Mouse (Mus musculus): ENCODE data around the gene Taf11. TPM values are rescaled to one million over a fixed set of nuclear protein-coding genes. Genes with fewer than 3 reads are reported as not detected.

Gene Taf11
- polyA plus RNA-seq, 1 experiment from 2014 or later: 57.8 TPM

DNA sequence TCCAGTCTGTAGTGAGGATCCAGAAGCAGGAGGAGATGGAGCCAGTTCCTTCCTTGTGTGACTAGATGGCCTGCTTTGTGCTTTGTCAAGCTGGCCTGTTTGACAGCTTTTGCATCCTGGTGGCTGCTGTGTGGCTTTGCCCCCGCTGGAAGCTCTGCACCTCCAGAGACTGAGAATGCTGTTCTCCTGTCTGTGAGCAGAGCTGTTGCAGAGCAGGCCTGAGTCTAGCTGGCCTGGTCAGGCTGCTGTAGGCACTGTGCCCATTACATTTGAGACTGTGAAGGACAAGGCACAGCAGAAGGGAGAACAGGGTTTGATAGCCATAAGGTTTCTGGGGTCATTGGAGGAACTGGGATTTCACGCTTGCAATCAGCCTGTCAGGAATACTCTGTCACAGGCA lies 32.1 kb upstream of the Taf11 start:
- Histone ChIP-seq H3K9ac (ENCODE audit: low read length) (no peak overlapping the region), H3K4me2 (ENCODE audit: low read depth, low read length) (no peak overlapping the region), H3K9me3 (replicated peaks; ENCODE audit: control insufficient read depth, low read length) (no peaks in the 10 kb centered on the region), H3K27me3 (ENCODE audit: control insufficient read depth, insufficient read depth, low read length) (no peaks in the 10 kb centered on the region), H3K36me3 (ENCODE audit: control insufficient read depth, insufficient read depth, low read length) (no peaks in the 10 kb centered on the region), H3K4me3 (replicated peaks; ENCODE audit: low read length) (no peak overlapping the region), H3K4me1 (ENCODE audit: control insufficient read depth, insufficient read depth, low read length) (peaks cover 58% of the 10 kb centered on the region), H3K27ac (ENCODE audit: low read length) (peak overlapping the region; percentile 33; the same call in 1 of the 2 replicates)
- WGBS: 57% methylated on average over 2 of the region's 2 CpGs
- no peak for ATAC-seq (ENCODE audit: insufficient read depth, low FRiP score)

DNA sequence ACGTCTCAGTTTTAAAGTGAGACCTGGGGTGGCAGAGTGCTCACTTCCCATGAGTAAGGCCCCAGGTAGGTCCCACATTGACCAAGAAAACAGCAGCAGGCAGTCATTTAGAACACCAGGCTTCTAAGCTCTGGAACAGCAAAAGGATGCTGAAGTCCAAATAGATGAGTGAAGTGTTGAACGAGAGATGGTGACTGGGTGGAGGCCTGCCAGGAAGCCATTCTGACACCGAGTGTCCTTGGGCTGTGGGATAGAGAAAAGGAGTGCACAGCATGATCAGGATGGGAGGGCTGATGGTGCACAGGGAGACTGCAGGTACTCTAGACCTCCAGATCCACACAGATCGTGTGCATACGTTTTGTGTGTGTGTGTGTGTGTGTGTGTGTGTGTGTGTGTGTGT lies 31.5 kb upstream of the Taf11 start:
- no peak overlapping the region for H3K9ac ChIP-seq (ENCODE audit: low read length)
- H3K4me3 ChIP-seq (replicated peaks; ENCODE audit: low read length): no peak overlapping the region
- H3K27me3 ChIP-seq (ENCODE audit: control insufficient read depth, insufficient read depth, low read length): no peaks in the 10 kb centered on the region
- H3K36me3 ChIP-seq (ENCODE audit: control insufficient read depth, insufficient read depth, low read length): no peaks in the 10 kb centered on the region
- H3K4me1 ChIP-seq (ENCODE audit: control insufficient read depth, insufficient read depth, low read length): peaks cover 56% of the 10 kb centered on the region
- H3K9me3 ChIP-seq (replicated peaks; ENCODE audit: control insufficient read depth, low read length): no peaks in the 10 kb centered on the region
- no peak overlapping the region for H3K27ac ChIP-seq (ENCODE audit: low read length)
- 54% methylated on average over 5 of the region's 5 CpGs for WGBS
- no peak for ATAC-seq (ENCODE audit: insufficient read depth, low FRiP score)
- no peak overlapping the region for H3K4me2 ChIP-seq (ENCODE audit: low read depth, low read length)

DNA sequence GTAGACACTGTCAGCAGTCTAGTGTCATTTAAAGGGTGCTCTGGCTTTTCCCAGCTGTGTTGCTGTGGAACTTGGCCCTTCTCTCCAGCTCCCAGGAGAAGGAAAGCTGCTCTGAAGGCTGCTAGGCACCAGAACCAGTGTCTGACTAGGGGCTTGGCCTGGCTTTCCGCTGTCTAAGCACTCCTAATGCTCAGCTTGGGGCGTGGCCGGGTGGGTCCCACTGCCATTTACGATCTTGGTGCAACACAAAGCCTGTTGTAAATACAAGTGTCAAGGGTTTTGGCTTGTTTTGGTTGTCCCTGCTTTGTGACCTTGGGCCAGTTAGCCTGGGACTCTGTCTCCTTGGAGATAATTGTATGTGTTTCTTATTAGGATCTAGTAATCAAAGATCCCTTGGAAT lies 30.7 kb upstream of the Taf11 start:
- H3K27ac ChIP-seq (ENCODE audit: low read length): no peak overlapping the region
- H3K4me1 ChIP-seq (ENCODE audit: control insufficient read depth, insufficient read depth, low read length): peaks cover 48% of the 10 kb centered on the region
- no peak overlapping the region for H3K4me2 ChIP-seq (ENCODE audit: low read depth, low read length)
- no peak for ATAC-seq (ENCODE audit: insufficient read depth, low FRiP score)
- no peak overlapping the region for H3K4me3 ChIP-seq (replicated peaks; ENCODE audit: low read length)
- H3K9ac ChIP-seq (ENCODE audit: low read length): no peak overlapping the region
- H3K36me3 ChIP-seq (ENCODE audit: control insufficient read depth, insufficient read depth, low read length): no peaks in the 10 kb centered on the region
- WGBS: 61% methylated on average over 4 of the region's 4 CpGs
- no peaks in the 10 kb centered on the region for H3K27me3 ChIP-seq (ENCODE audit: control insufficient read depth, insufficient read depth, low read length)
- no peaks in the 10 kb centered on the region for H3K9me3 ChIP-seq (replicated peaks; ENCODE audit: control insufficient read depth, low read length)

DNA sequence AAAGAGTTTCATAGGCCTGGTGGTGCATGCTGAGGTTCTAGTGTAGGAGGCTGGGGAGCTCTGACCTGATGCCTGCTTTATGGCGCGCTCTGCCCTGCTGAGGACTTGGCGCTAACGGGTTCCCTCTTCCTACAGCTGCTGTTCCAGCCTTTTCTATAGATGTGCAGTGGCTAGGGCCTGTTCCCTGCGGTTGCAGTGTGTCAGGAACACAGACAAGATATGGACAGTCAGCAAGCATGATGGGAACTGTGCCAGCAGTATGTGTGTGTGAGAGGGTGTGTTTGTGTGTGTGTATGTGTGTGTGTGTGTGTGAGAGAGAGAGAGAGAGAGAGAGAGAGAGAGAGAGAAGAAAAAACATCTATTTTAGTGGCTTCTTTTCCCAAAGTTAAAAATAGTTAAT lies 29.4 kb upstream of the Taf11 start:
- Histone ChIP-seq H3K4me1 (ENCODE audit: control insufficient read depth, insufficient read depth, low read length) (peaks cover 48% of the 10 kb centered on the region), H3K36me3 (ENCODE audit: control insufficient read depth, insufficient read depth, low read length) (no peaks in the 10 kb centered on the region), H3K9ac (ENCODE audit: low read length) (no peak overlapping the region), H3K4me2 (ENCODE audit: low read depth, low read length) (no peak overlapping the region), H3K27ac (ENCODE audit: low read length) (peak overlapping the region; percentile 46), H3K27me3 (ENCODE audit: control insufficient read depth, insufficient read depth, low read length) (no peaks in the 10 kb centered on the region), H3K4me3 (replicated peaks; ENCODE audit: low read length) (no peak overlapping the region), H3K9me3 (replicated peaks; ENCODE audit: control insufficient read depth, low read length) (no peaks in the 10 kb centered on the region)
- ATAC-seq (ENCODE audit: insufficient read depth, low FRiP score): no peak; the same call in 1 of the 2 replicates
- 72% methylated on average over 5 of the region's 5 CpGs for WGBS

DNA sequence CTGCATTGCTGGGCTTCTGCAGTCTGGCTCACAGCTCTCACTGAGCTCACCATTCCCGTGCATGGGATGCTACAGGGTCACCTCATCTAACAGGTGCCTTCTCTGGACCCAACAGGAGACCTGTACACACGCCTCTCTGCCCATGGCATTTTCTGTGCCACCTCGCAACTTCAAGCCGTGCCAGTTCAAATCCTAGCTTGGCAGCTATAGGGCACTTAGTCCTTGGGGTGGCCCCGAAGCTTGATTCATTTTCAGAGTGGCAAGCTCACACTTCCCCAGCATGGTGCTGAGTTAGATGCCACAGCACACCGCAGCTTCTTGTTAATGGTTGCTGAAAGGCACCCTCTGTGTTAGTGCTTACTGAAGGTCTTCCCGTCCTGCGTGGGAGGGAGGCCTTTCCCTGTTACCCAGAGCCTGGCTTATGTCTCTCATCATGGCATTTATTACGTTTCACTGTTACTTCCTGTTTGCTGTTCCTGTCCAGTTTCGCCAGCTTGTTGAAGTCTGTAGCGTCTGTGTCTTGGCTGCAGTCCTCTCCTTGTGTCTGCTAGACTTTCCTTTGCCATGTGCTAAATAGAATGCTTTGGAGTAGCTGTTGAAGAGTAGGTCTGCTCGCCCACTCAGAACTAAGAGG lies 28.6 kb upstream of the Taf11 start:
- no peak overlapping the region for H3K4me3 ChIP-seq (replicated peaks; ENCODE audit: low read length)
- no peaks in the 10 kb centered on the region for H3K36me3 ChIP-seq (ENCODE audit: control insufficient read depth, insufficient read depth, low read length)
- H3K9ac ChIP-seq (ENCODE audit: low read length): no peak overlapping the region
- ATAC-seq (ENCODE audit: insufficient read depth, low FRiP score): no peak
- H3K27ac ChIP-seq (ENCODE audit: low read length): peak overlapping the region; percentile 46
- WGBS: 54% methylated on average over 12 of the region's 12 CpGs
- no peaks in the 10 kb centered on the region for H3K9me3 ChIP-seq (replicated peaks; ENCODE audit: control insufficient read depth, low read length)
- no peak overlapping the region for H3K4me2 ChIP-seq (ENCODE audit: low read depth, low read length)
- H3K27me3 ChIP-seq (ENCODE audit: control insufficient read depth, insufficient read depth, low read length): no peaks in the 10 kb centered on the region
- H3K4me1 ChIP-seq (ENCODE audit: control insufficient read depth, insufficient read depth, low read length): peaks cover 50% of the 10 kb centered on the region

DNA sequence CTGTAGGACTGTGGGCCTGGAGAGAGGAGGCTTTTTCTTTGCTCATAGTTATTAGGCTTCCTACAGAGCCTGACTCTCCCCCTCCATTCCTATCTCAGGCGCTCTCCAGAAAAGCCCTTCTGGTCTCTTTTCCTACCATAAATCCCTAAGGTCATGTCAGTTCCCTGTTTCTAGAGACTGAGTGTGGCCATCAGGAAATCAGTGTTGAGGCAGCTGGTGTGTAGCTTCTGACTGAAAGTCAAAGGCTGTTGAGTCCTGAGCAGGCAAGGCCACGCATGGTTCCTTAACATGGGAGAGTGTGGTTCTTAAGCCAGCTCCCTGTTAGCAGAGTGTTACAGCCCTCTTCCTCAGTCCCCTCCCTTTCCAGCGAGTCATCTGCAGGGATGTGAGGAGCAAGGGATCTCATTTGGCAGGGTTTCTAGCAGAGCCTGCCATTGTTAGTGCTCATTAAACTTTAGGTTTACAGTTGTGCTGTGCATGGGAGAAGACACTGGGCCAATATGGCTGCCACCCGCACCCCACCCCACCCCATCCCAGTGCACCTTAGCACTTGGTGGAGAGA lies 27.5 kb upstream of the Taf11 start:
- H3K27me3 ChIP-seq (ENCODE audit: control insufficient read depth, insufficient read depth, low read length): no peaks in the 10 kb centered on the region
- no peaks in the 10 kb centered on the region for H3K9me3 ChIP-seq (replicated peaks; ENCODE audit: control insufficient read depth, low read length)
- H3K4me2 ChIP-seq (ENCODE audit: low read depth, low read length): no peak overlapping the region
- H3K27ac ChIP-seq (ENCODE audit: low read length): peak overlapping the region; percentile 36; the same call in 1 of the 2 replicates
- no peak overlapping the region for H3K9ac ChIP-seq (ENCODE audit: low read length)
- no peak overlapping the region for H3K4me3 ChIP-seq (replicated peaks; ENCODE audit: low read length)
- no peak for ATAC-seq (ENCODE audit: insufficient read depth, low FRiP score)
- WGBS: 84% methylated on average over 4 of the region's 4 CpGs
- H3K36me3 ChIP-seq (ENCODE audit: control insufficient read depth, insufficient read depth, low read length): no peaks in the 10 kb centered on the region
- H3K4me1 ChIP-seq (ENCODE audit: control insufficient read depth, insufficient read depth, low read length): peaks cover 54% of the 10 kb centered on the region

DNA sequence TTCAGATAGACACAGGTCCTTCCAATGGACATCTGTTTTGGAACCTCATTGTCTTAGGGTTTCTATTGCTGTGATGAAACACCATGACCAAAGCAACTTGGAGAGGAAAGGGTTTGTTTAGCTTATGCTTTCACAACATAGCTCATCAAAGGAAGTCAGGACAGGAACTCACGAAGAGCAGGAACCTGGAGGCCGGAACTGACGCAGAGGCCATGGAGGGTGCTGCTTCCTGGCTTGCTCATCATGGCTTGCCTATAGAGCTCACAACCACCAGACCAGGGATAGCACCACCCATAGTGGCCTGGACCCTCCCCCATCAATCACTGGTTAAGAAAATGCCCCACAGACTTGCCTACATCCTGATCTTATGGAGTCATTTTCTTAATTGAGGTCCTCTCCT lies 25.4 kb upstream of the Taf11 start:
- peaks cover 48% of the 10 kb centered on the region for H3K4me1 ChIP-seq (ENCODE audit: control insufficient read depth, insufficient read depth, low read length)
- no peaks in the 10 kb centered on the region for H3K9me3 ChIP-seq (replicated peaks; ENCODE audit: control insufficient read depth, low read length)
- H3K4me3 ChIP-seq (replicated peaks; ENCODE audit: low read length): no peak overlapping the region
- 83% methylated on average over 3 of the region's 3 CpGs for WGBS
- no peaks in the 10 kb centered on the region for H3K36me3 ChIP-seq (ENCODE audit: control insufficient read depth, insufficient read depth, low read length)
- H3K27ac ChIP-seq (ENCODE audit: low read length): peak overlapping the region; percentile 21; the same call in 1 of the 2 replicates
- H3K9ac ChIP-seq (ENCODE audit: low read length): no peak overlapping the region
- no peak overlapping the region for H3K4me2 ChIP-seq (ENCODE audit: low read depth, low read length)
- ATAC-seq (ENCODE audit: insufficient read depth, low FRiP score): no peak
- H3K27me3 ChIP-seq (ENCODE audit: control insufficient read depth, insufficient read depth, low read length): no peaks in the 10 kb centered on the region

DNA sequence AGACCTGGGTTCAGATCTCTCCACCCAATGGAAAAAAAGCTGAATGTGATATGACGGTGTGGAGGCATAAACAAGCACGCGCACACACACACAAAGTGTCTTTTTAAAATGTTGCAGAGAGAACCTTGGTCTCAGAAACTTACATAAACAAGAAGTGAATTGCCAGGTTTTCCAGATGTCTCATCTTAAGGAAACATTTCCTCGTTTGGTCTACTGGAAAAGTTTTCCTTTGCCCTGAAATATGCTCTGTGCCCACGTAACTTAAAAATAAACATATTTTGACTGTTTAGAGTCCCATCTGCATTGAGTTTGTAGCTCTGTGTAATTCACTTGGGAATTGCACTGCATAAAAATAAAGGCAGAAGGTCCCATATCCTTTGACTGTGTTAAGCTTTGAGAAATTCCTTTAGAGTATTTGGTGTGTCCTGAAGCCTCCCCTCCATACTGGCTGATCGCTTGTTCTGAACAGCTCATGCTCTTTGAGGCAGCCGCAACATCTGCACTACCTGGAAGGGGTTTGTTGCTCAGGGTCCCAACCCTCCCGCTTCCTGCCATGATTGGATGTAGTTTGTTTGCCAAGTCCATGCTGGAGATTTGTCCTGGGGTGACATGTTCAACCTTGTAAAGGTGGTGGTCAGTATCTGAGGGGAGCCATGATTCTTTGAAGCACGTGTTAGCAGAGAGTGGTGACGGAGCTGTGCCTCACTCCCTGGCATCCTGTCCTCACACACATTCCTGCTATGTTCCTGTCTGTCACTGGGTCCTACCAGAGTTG lies 24.7 kb upstream of the Taf11 start:
- no peaks in the 10 kb centered on the region for H3K27me3 ChIP-seq (ENCODE audit: control insufficient read depth, insufficient read depth, low read length)
- peak overlapping the region; percentile 68 for H3K27ac ChIP-seq (ENCODE audit: low read length)
- WGBS: 73% methylated on average over 10 of the region's 10 CpGs
- no peak overlapping the region for H3K9ac ChIP-seq (ENCODE audit: low read length)
- peaks cover 45% of the 10 kb centered on the region for H3K4me1 ChIP-seq (ENCODE audit: control insufficient read depth, insufficient read depth, low read length)
- no peak for ATAC-seq (ENCODE audit: insufficient read depth, low FRiP score)
- H3K36me3 ChIP-seq (ENCODE audit: control insufficient read depth, insufficient read depth, low read length): no peaks in the 10 kb centered on the region
- H3K9me3 ChIP-seq (replicated peaks; ENCODE audit: control insufficient read depth, low read length): no peaks in the 10 kb centered on the region
- H3K4me3 ChIP-seq (replicated peaks; ENCODE audit: low read length): no peak overlapping the region
- H3K4me2 ChIP-seq (ENCODE audit: low read depth, low read length): no peak overlapping the region

DNA sequence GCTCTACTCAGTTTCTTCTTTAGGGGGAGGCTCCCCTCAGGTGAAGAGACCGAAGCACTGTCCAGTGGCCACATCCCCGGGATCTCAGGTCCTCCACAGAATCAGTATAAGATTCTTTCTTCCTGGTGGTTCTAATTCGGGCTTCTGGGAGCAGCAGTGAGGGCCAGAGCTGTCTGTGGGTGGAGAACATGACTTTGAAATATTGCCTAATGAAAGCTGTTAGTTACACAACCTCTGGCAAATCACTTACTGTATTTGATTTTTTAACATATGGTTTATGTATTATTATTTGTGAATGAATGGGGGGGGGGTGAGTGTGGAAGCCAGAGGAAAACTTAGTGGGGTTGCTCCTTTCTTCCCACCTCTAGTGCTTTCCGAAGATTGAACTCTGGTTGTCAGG lies 22.2 kb upstream of the Taf11 start:
- Histone ChIP-seq H3K9ac (ENCODE audit: low read length) (no peak overlapping the region), H3K27ac (ENCODE audit: low read length) (no peak overlapping the region), H3K27me3 (ENCODE audit: control insufficient read depth, insufficient read depth, low read length) (no peaks in the 10 kb centered on the region), H3K36me3 (ENCODE audit: control insufficient read depth, insufficient read depth, low read length) (no peaks in the 10 kb centered on the region), H3K4me3 (replicated peaks; ENCODE audit: low read length) (no peak overlapping the region), H3K4me1 (ENCODE audit: control insufficient read depth, insufficient read depth, low read length) (peaks cover 23% of the 10 kb centered on the region), H3K4me2 (ENCODE audit: low read depth, low read length) (no peak overlapping the region), H3K9me3 (replicated peaks; ENCODE audit: control insufficient read depth, low read length) (no peaks in the 10 kb centered on the region)
- ATAC-seq (ENCODE audit: insufficient read depth, low FRiP score): no peak
- 66% methylated on average over 4 of the region's 4 CpGs for WGBS
